Mouse (Mus musculus) lung, embryonic 14.5 days (tissue): ENCODE results near the gene Cep19. TPM values are rescaled to one million over a fixed set of nuclear protein-coding genes. Genes with fewer than 3 reads are reported as not detected.
A peak's percentile ranks its signal among the peaks of the same experiment; 100 is the strongest.
"Not testable (repeated sequence)": the region's sequence is repeated elsewhere in the genome, so short reads cannot be mapped to it uniquely, and the experiment has no call there.

Experiments
- ATAC-seq: fragments of 200-750 bp; cut with Nextera tagmentation; 2 replicates; pipeline ENCODE4 v1.8.0; 2017; ENCODE audit warnings: mild to moderate bottlenecking, moderate TSS enrichment, moderate library complexity; ENCODE audit not compliant: insufficient read depth
- DNase-seq: peaks from one replicate; pipeline ENCODE4 v3.0.0-alpha.2; 2015
- H3K27ac ChIP-seq: fragments of 300-500 bp; sonication (generic); 2 replicates; pipeline ENCODE4 v1.5.1; 2014; ENCODE audit warnings: low read depth, mild to moderate bottlenecking, moderate library complexity
- H3K27me3 ChIP-seq: fragments of 300-500 bp; sonication (generic); 2 replicates; pipeline ENCODE4 v1.6.1; 2014; ENCODE audit warnings: low read length, control low read depth; ENCODE audit not compliant: insufficient read depth
- H3K36me3 ChIP-seq: fragments of 300-500 bp; sonication (generic); 2 replicates; pipeline ENCODE4 v1.6.1; 2014; ENCODE audit warnings: control low read depth; ENCODE audit not compliant: insufficient read depth
- H3K4me1 ChIP-seq: fragments of 300-500 bp; sonication (generic); 2 replicates; pipeline ENCODE4 v1.6.1; 2014; ENCODE audit warnings: antibody characterized with exemption, control low read depth; ENCODE audit not compliant: insufficient read depth
- H3K4me2 ChIP-seq: fragments of 300-500 bp; sonication (generic); 2 replicates; pipeline ENCODE4 v1.6.1; 2014; ENCODE audit warnings: mild to moderate bottlenecking
- H3K4me3 ChIP-seq: fragments of 300-500 bp; sonication (generic); 2 replicates; pipeline ENCODE4 v1.5.1; 2014; ENCODE audit warnings: low read depth, low read length
- H3K9ac ChIP-seq: fragments of 300-500 bp; sonication (generic); 2 replicates; pipeline ENCODE4 v1.6.1; 2014
- H3K9me3 ChIP-seq: fragments of 300-500 bp; sonication (generic); 2 replicates; pipeline ENCODE4 v1.6.1; 2016; ENCODE audit warnings: low read depth, low read length, control low read depth
- CTCF ChIP-seq: IDR thresholded peaks from 2 replicates; pipeline ENCODE4 v1.5.1; 2016; ENCODE audit warnings: antibody characterized with exemption, low read depth
- WGBS: fragments of 180-500 bp; shearing (Covaris S2); extraction: QIAGEN DNeasy Blood & Tissue Kit; methylation state at CpG from one replicate; pipeline ENCODE4 v1.1.7; 2014; 5-methylcytosine and 5-hydroxymethylcytosine counted together
- polyA plus RNA-seq: library from polyadenylated mRNA; unstranded; fragments of >200 nt; fragmentation: Nextera tagmentation; extraction: Ambion mirVana; gene quantifications from 2 replicates; pipeline ENCODE4 v1.2.1, GENCODE M21; 2014

The Cep19 gene
- polyA plus RNA-seq, 1 experiment from 2014 or later, result 33.9 TPM

DNA sequence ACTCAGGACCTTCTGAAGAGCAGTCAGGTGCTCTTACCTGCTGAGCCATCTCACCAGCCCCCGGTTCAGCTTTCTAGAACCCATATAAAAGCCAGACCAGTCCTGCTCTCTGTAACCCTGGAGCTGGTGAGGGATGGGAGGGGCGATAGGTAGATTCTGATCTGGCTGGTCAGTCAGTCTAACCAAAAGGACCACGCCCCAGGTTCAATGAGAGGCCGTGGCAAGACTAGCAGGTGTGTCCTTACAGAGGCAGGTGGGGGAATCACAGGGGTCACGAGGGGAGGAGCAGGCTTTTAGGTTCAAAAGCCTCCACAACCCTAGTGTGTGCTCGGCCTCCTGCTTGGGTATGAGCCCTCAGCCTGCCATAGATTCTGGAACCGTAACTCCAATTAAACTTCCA lies 8.1 kb upstream of the Cep19 start:
- H3K27me3 ChIP-seq, result no peaks in the 10 kb centered on the region
- H3K4me2 ChIP-seq, result no peak overlapping the region
- no peaks in the 10 kb centered on the region for H3K4me1 ChIP-seq
- no peak for ATAC-seq
- H3K36me3 ChIP-seq, result peaks cover 64% of the 10 kb centered on the region
- DNase-seq, result no peak
- no peak overlapping the region for H3K4me3 ChIP-seq
- H3K27ac ChIP-seq, result no peak overlapping the region
- no peak overlapping the region for H3K9ac ChIP-seq
- no peaks in the 10 kb centered on the region for H3K9me3 ChIP-seq
- 91% methylated on average over 7 of the region's 7 CpGs for WGBS
- no peak for TF ChIP-seq CTCF

DNA sequence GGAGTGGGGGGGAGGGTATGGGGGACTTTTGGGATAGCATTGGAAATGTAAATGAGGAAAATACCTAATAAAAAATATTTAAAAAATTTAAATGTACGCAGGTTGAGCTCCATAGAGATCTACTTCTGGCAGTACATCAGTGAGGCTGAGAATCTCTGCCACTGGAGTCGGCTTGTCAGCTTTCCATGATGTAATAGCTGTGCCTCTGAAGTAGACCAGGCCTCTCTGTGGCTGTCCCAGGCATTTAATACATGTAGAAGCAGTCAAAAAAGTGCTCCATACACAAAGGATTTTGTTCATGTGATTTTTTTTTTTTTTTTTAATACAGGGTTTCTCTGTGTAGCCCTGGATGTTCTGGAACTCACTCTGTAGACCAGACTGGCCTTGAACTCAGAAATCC lies 1.8 kb upstream of the Cep19 start:
- WGBS, result 78% methylated on average over 2 of the region's 2 CpGs

DNA sequence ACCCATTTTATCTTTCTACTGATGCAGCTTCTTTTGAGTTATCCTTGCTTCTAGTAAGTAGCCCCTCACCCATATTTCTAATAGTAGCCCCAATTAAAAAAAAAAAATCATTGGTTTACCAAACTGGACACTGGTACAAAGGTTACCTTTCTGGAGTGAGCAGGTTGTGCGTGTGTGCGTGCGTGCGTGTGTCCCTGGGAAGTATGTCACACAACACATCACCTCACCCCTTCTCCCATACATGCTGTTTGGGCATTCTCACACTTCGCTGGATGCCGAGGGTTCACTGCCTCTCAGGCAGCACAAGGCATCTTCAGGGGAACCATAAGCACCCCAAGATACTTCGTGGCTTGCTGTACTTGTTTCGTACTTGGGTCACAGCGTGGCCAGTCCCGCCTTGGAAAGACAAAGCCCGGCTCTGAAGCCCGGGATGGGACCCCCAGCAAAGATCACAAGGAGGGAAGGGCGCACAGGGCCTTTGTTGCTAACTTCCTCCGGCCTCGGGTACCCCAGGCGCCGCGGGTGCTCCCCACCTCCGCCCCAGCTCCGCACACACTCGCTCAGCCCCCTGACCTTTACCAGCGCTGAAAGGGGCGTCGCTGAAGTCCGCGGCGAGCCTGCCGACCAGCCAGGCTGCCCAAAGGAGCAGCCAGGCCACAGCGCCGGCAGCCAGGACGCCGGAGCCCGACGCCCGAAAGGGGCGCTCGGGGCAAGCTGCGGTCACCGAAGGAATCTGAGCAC lies 533 bp upstream of the Cep19 start:
- ATAC-seq, result peak; percentile 79
- H3K27ac ChIP-seq, result peak overlapping the region; percentile 86
- no peak for TF ChIP-seq CTCF
- under 1% methylated on average over 39 of the region's 39 CpGs for WGBS
- peak overlapping the region; percentile 85 for H3K4me2 ChIP-seq
- no peaks in the 10 kb centered on the region for H3K9me3 ChIP-seq
- peaks cover 20% of the 10 kb centered on the region for H3K36me3 ChIP-seq
- peak overlapping the region; percentile 87 for H3K9ac ChIP-seq
- no peaks in the 10 kb centered on the region for H3K4me1 ChIP-seq
- DNase-seq, result no peak
- peak overlapping the region; percentile 88 for H3K4me3 ChIP-seq
- H3K27me3 ChIP-seq, result no peaks in the 10 kb centered on the region

More for the DNA sequence above, 1.8 kb upstream of the Cep19 start:
- peaks cover 18% of the 10 kb centered on the region for H3K36me3 ChIP-seq
- not testable (repeated sequence) for DNase-seq, H3K4me2 ChIP-seq, H3K4me1 ChIP-seq, H3K27ac ChIP-seq, H3K9me3 ChIP-seq, H3K27me3 ChIP-seq, H3K9ac ChIP-seq, ATAC-seq, H3K4me3 ChIP-seq

DNA sequence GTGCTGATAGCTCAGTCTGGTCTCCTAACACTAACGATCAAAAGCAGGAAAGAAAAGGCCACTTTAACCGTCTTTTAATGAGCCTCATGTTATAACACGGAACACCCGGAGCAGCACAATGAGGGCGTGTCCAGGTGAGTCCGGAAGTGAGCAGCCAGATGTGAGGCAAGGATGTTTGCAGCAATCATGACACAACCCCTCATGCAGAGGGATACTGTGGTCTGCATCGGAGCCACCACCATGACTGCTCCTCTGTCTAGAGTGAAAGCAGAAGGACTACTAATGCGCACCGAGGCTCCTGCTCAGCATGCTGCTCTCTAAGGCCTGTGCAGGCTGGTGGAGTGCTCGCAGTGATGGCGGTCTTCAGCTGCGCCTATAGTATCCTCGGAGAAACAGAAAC lies 2.7 kb downstream of the Cep19 start:
- Histone ChIP-seq H3K9me3 (no peaks in the 10 kb centered on the region), H3K36me3 (peaks cover 21% of the 10 kb centered on the region; the same call in 1 of the 2 replicates)
- DNase-seq, result no peak

DNA sequence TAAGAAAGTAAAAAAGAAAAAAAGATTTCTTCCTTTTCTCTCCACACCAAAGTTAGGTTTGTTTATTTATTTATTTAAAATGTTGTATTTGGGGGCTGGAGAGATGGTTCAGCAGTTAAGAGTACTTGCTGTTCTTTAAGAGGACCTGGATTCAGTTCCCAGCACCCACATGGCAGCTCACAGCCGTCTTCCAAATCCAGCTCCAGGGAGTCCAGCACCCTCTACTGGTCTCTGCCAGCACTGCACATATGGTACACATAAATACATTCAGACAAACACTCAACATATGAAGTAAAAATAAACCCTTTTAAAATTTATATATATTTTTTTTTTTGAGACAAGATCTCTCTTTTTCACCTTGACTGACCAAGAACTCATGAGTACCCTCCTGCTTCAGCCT lies 6.1 kb downstream of the Cep19 start:
- H3K36me3 ChIP-seq, result peaks cover 28% of the 10 kb centered on the region; the same call in 1 of the 2 replicates

More for the DNA sequence above, 2.7 kb downstream of the Cep19 start:
- Histone ChIP-seq H3K4me2 (no peak overlapping the region), H3K4me1 (no peaks in the 10 kb centered on the region), H3K27me3 (no peaks in the 10 kb centered on the region), H3K4me3 (no peak overlapping the region), H3K9ac (no peak overlapping the region), H3K27ac (no peak overlapping the region)
- 91% methylated on average over 13 of the region's 13 CpGs for WGBS
- no peak for TF ChIP-seq CTCF
- ATAC-seq, result no peak

DNA sequence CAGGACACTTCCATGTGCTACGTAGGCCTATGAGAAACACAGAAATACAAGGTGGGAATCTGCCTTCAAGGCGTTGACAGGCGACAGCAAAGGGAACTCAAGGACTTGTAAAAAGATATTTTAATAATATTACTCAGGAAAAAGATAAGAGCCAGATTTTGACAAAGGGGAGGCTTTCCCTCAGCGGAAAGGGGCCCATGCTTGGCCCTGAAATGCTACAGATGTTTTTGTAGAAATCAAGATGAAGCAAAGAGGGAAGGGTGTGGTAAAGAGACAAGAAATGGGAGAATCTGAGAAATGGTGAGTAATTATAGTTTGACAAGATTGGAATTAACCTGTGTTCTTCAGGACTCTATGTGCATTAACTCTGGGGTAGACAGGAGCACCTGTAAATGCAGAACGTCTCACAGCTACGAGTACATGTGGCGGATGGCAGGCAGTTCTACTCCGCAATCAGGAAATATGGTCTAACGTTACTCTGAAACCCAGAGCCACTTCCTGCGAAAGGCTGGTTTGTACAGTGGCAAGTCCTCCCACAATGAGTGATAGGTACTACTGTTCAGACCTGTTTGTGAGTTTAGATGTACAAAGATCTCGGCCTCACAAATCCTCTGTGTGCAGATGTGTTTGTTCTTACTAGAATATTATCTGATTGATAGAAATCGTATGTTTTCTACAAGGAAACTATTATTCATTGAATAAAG lies 7.9 kb downstream of the Cep19 start:
- WGBS, result 88% methylated on average over 12 of the region's 12 CpGs

More for the DNA sequence above, 6.1 kb downstream of the Cep19 start:
- Histone ChIP-seq H3K4me3 (no peak overlapping the region), H3K9ac (no peak overlapping the region), H3K27me3 (no peaks in the 10 kb centered on the region), H3K9me3 (no peaks in the 10 kb centered on the region), H3K4me2 (no peak overlapping the region), H3K27ac (no peak overlapping the region), H3K4me1 (no peaks in the 10 kb centered on the region)
- no peak for DNase-seq
- WGBS, result 90% methylated on average over 1 of the region's 1 CpGs
- peak; percentile 6; the same call in 1 of the 2 replicates for TF ChIP-seq CTCF
- no peak for ATAC-seq

DNA sequence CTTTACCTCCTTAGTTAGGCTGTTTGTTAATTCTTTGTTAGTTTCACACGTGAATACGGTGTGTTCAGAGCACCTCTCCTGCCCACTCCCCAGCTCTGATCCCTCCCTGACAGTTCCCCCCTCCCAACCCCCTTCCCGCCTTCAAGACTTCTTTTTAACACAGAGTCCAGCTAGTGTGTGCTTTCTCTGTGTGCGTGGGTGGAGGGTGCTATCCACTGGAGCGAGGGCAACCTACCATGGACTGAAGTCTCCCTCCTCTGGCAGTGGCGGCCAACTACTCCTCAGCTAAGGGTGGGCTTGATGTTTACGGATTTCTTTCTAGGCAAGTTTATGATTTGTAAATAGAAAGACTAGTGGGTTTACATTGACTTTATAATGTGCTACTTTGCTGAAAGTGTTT lies 8.6 kb downstream of the Cep19 start:
- H3K9ac ChIP-seq, result no peak overlapping the region
- WGBS, result 72% methylated on average over 7 of the region's 7 CpGs
- no peaks in the 10 kb centered on the region for H3K27me3 ChIP-seq
- H3K9me3 ChIP-seq, result no peaks in the 10 kb centered on the region
- ATAC-seq (no peak), DNase-seq (no peak)
- no peak overlapping the region for H3K4me3 ChIP-seq
- no peaks in the 10 kb centered on the region for H3K4me1 ChIP-seq
- peaks cover 20% of the 10 kb centered on the region; the same call in 1 of the 2 replicates for H3K36me3 ChIP-seq
- no peak for TF ChIP-seq CTCF
- H3K27ac ChIP-seq, result no peak overlapping the region
- no peak overlapping the region for H3K4me2 ChIP-seq

More for the DNA sequence above, 7.9 kb downstream of the Cep19 start:
- no peaks in the 10 kb centered on the region for H3K9me3 ChIP-seq
- no peak overlapping the region for H3K9ac ChIP-seq
- no peak overlapping the region for H3K4me3 ChIP-seq
- H3K4me2 ChIP-seq, result no peak overlapping the region
- H3K4me1 ChIP-seq, result no peaks in the 10 kb centered on the region
- peaks cover 23% of the 10 kb centered on the region; the same call in 1 of the 2 replicates for H3K36me3 ChIP-seq
- no peaks in the 10 kb centered on the region for H3K27me3 ChIP-seq
- no peak for TF ChIP-seq CTCF
- ATAC-seq (no peak), DNase-seq (no peak)
- no peak overlapping the region for H3K27ac ChIP-seq
